Mouse (Mus musculus) CD4-positive, CD25-positive, alpha-beta regulatory T cell, adult 2 months (primary cell): Measurements from ENCODE around the gene Xpo6.

Experiments used
- DNase-seq: peaks from one replicate; pipeline ENCODE4 v3.0.0-alpha.2; 2012; ENCODE audit warnings: low read depth, low spot score

Xpo6 gene

GRCm38 (mm10) chr7:126200178-126200996 is at the start of gene Xpo6:
Xpo6 (minus strand) TSS chr7:126200501.
- peak; percentile 99 for DNase-seq

GRCm38 (mm10) chr7:126249986-126250385 is 49.7 kb upstream of the Xpo6 start:
- no peak for DNase-seq

GRCm38 (mm10) chr7:126249146-126249545 is 48.8 kb upstream of the Xpo6 start:
- DNase-seq = no peak

- DNase-seq = no peak
Observed at GRCm38 (mm10) chr7:126248641-126249141, 48.4 kb upstream of the Xpo6 start.

GRCm38 (mm10) chr7:126248088-126248487 is 47.8 kb upstream of the Xpo6 start:
- no peak for DNase-seq

GRCm38 (mm10) chr7:126244168-126244750 is 44.0 kb upstream of the Xpo6 start:
- no peak for DNase-seq

GRCm38 (mm10) chr7:126240814-126241360 is 40.6 kb upstream of the Xpo6 start:
- DNase-seq = no peak

- DNase-seq = peak; percentile 18
Observed at GRCm38 (mm10) chr7:126236794-126237192, 36.5 kb upstream of the Xpo6 start.

- DNase-seq = peak; percentile 35
Observed at GRCm38 (mm10) chr7:126236083-126236793, 35.9 kb upstream of the Xpo6 start.

- DNase-seq = no peak
Observed at GRCm38 (mm10) chr7:126234611-126235010, 34.3 kb upstream of the Xpo6 start.

- no peak for DNase-seq
Observed at GRCm38 (mm10) chr7:126232345-126233071, 32.2 kb upstream of the Xpo6 start.

- peak; percentile 47 for DNase-seq
Observed at GRCm38 (mm10) chr7:126230357-126231148, 30.3 kb upstream of the Xpo6 start.

GRCm38 (mm10) chr7:126226136-126226535 is 25.8 kb upstream of the Xpo6 start:
- DNase-seq = no peak

- DNase-seq = peak; percentile 60
Observed at GRCm38 (mm10) chr7:126222753-126223152, 22.5 kb upstream of the Xpo6 start.

- DNase-seq = no peak
Observed at GRCm38 (mm10) chr7:126220611-126221010, 20.3 kb upstream of the Xpo6 start.

GRCm38 (mm10) chr7:126218311-126218710 is 18.0 kb upstream of the Xpo6 start:
- DNase-seq = no peak

- DNase-seq = no peak
Observed at GRCm38 (mm10) chr7:126216867-126217266, 16.6 kb upstream of the Xpo6 start.

GRCm38 (mm10) chr7:126210856-126211255 is 10.6 kb upstream of the Xpo6 start:
- no peak for DNase-seq

- DNase-seq = no peak
Observed at GRCm38 (mm10) chr7:126200997-126201345, 670 bp upstream of the Xpo6 start.

GRCm38 (mm10) chr7:126199691-126200102 is 604 bp downstream of the Xpo6 start:
- DNase-seq = peak; percentile 72

GRCm38 (mm10) chr7:126198926-126199325 is 1.4 kb downstream of the Xpo6 start:
- DNase-seq = no peak
